8 mouse cellular contexts compared by ENCODE assay signal in genomic region chr1:112451622-112452021, GRCm38 (mm10).
DNase-seq lines count a peak whose midpoint lies in the region; TF ChIP-seq lines count a peak whose summit lies in the region.

No protein-coding gene starts in this region.

- DNase-seq in heart, adult 2 months = no peak
- no peak for DNase-seq in heart, postnatal 4 days
- DNase-seq in 3T3-L1 (ENCODE audit: low read depth, low spot score) (peak; percentile 44), adipocyte (ENCODE audit: low spot score) (peak; percentile 37), MN1 (ENCODE audit: low spot score) (no peak)
- peak; percentile 1 for DNase-seq in hindlimb bud, embryonic 11.5 days (ENCODE audit: extremely low spot score, low read depth, low spot score)
- no peak for DNase-seq in layer of hippocampus, postnatal 25 days (ENCODE audit: extremely low spot score in 1 of 2, low spot score in 1 of 2)
- no peak for DNase-seq in urinary bladder, postnatal 4 days (ENCODE audit: low spot score in 2 of 2)

- no peaks in the 10 kb centered on the region for H3K79me2 ChIP-seq in heart, adult 2 months (replicated peaks; ENCODE audit: control insufficient read depth, insufficient read depth, low read length)

- no peak overlapping the region for H3K27ac ChIP-seq in heart, adult 2 months

- no peaks in the 10 kb centered on the region for H3K27me3 ChIP-seq in heart, adult 2 months (ENCODE audit: control insufficient read depth, insufficient read depth, low read length)

- no peak for TF ChIP-seq EP300 in heart, adult 2 months (IDR thresholded peaks at IDR 0.05; ENCODE audit: insufficient read depth, low read depth, low read length)

- no peaks in the 10 kb centered on the region for H3K4me1 ChIP-seq in heart, adult 2 months (ENCODE audit: control insufficient read depth, insufficient read depth, low read length)

- no peak overlapping the region for H3K9ac ChIP-seq in heart, adult 2 months (ENCODE audit: low read depth, low read length)

- TF ChIP-seq POLR2A in heart, adult 2 months (IDR thresholded peaks at IDR 0.05; ENCODE audit: insufficient read depth, low read depth, low read length) = no peak

- no peak overlapping the region for H3K4me3 ChIP-seq in heart, adult 2 months

- intact Hi-C loops in heart, adult 2 months (cut with DNase I) = loop anchor here (5.0 kb wide), 1 partner anchor 789 kb away; no protein-coding TSS in a partner anchor

- 19% methylated on average over 2 of the region's 2 CpGs for WGBS in heart, adult 2 months

- no peaks in the 10 kb centered on the region for H3K36me3 ChIP-seq in heart, adult 2 months (ENCODE audit: control insufficient read depth, insufficient read depth, low read length)

- TF ChIP-seq CTCF in heart, adult 2 months (IDR thresholded peaks at IDR 0.05) = peak; percentile 69

Comparison
In these comparisons a context has a peak if more than half of its experiments do, and no peak if none do; other contexts are left out.
1. DNase-seq: peak in 3T3-L1 (single experiment), adipocyte (single experiment) and hindlimb bud, embryonic 11.5 days (single experiment); none in heart, adult 2 months (0 of 2), heart, postnatal 4 days (single experiment), MN1 (single experiment), layer of hippocampus, postnatal 25 days (0 of 2) and urinary bladder, postnatal 4 days (0 of 2).